Mouse (Mus musculus): ENCODE measurements around the gene Taldo1. TPM values are rescaled to one million over a fixed set of nuclear protein-coding genes. Genes with fewer than 3 reads are reported as not detected.

Taldo1 gene
- polyA plus RNA-seq, 1 experiment from 2014 or later = 225 TPM

DNA sequence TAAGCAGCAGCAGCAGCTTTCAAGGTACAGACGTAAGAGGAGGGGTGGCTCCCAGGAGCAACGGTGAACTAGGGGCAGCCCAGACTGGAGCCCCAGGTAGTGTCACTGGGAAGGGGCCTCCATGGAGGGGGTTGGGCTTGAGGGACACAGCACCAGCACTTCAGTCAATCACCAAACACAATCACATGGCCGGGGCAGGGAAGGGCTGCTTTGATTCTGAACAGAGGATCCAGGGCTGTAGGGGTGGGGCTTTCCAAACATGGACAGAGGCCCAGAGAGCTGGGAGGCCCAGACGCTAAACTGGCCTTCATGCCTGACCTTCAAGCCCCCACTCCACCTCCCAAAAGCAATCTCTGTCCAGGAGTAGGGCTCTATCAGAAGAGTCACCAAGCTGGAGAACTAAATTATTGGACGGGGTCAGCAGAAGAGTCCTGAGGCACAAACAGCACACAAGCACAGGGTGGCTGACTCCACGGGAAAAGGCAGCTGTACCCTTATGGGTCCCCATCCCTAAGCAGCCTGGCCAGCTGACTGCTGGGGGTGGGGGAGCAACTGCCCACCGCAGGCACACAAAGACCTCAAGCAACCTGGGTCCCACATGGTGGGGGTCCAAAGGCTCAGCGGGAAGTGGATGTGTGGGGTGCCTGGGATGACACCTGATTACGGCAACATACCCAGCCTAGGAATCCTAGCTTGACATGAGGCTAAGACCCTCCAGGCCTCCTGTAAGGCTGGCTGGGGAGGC is 38.0 kb downstream of the Taldo1 start:
- H3K36me3 ChIP-seq = peaks cover 8% of the 10 kb centered on the region
- peak overlapping the region; percentile 55 for H3K27ac ChIP-seq
- peak overlapping the region; percentile 54; the same call in 1 of the 2 replicates for H3K4me2 ChIP-seq
- H3K9ac ChIP-seq = 0 out of 2 replicates have a peak overlapping the region, but pooled peaks have one; percentile 27
- peak overlapping the region; percentile 29; the same call in 1 of the 2 replicates for H3K4me3 ChIP-seq
- H3K4me1 ChIP-seq (replicated peaks) = peaks cover 43% of the 10 kb centered on the region
- H3K27me3 ChIP-seq = no peaks in the 10 kb centered on the region
- 45% methylated on average over 9 of the region's 9 CpGs for WGBS
- H3K9me3 ChIP-seq (replicated peaks) = no peaks in the 10 kb centered on the region
- ATAC-seq (replicated peaks; ENCODE audit: insufficient number of reproducible peaks, insufficient read depth, low FRiP score, low read depth) = 0 out of 2 replicates have a peak, but pooled peaks have one; percentile 21

DNA sequence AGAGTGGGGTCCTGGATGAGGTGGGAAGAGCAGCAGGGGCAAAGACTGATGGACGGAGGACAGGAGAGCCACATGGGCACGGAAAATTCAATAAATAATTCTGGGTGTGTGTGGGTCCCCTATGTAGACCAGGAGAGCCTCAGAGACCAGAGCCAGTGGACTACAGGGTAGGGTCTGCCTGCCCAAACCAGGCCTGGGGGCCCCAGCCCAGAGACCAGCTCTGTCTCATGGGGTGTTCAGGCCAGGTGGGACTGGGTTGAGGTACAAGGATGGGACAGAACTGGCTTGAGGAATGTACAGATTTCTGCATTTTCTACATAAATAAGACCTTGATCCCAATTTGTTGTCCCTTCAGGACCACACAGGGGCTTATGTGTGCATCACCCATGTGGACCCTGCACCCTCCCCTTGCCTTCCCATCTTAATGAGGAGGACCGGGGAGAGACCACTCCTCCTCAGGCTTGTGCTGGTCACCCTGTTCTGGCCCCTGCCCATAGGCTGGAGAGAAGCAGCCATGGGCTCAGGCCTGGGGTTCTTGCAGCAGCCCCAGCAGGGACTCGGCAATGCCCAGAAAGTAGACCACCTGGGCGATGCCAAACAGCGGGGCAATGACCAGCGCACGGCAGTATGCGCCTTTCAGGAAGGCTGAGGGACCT is 38.7 kb downstream of the Taldo1 start:
- ATAC-seq (replicated peaks; ENCODE audit: insufficient number of reproducible peaks, insufficient read depth, low FRiP score, low read depth) = no peak
- 92% methylated on average over 9 of the region's 9 CpGs for WGBS

DNA sequence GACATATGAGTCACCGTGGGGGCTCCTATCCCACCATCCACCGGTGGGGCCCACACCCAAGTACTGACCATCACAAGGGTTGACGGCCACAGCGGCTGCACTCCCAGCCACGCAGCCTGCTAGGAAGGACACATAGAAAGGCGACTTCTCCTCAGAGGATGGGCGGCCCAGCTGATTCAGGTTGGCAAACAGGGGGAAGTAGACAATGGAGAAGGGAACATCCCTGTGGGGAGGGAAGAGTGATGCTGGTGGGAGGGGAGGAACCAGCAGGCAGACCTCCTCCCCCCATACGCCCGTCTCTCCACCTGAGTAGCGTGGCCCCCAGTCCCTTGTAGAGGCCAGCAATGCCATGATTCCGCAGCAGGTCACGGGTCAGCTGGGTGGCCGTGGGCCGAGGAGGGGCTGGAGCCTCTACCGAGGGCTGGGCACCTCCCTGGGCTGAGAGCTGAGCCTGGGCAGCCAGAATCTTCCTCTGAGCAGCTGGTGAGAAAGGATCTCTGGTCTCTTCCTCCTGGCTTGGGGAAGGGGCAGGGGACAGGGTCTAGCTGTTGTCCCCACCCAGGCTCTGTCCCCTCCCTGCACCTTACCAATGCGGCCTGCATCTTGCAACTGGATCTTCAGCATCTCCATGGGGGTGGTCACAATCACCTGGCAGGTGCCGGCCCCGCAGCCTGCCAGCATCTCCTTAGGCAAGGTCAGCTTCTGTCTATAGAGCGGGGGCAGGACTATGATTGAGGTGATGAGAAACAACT is 39.6 kb downstream of the Taldo1 start:
- H3K27ac ChIP-seq = no peak overlapping the region
- no peak overlapping the region for H3K4me2 ChIP-seq
- ATAC-seq (replicated peaks; ENCODE audit: insufficient number of reproducible peaks, insufficient read depth, low FRiP score, low read depth) = no peak
- H3K27me3 ChIP-seq = no peaks in the 10 kb centered on the region
- no peak overlapping the region for H3K4me3 ChIP-seq
- H3K36me3 ChIP-seq = peaks cover 8% of the 10 kb centered on the region
- H3K9me3 ChIP-seq (replicated peaks) = no peaks in the 10 kb centered on the region
- peaks cover 54% of the 10 kb centered on the region for H3K4me1 ChIP-seq (replicated peaks)
- 90% methylated on average over 19 of the region's 19 CpGs for WGBS
- no peak overlapping the region for H3K9ac ChIP-seq

More for the DNA sequence above, 38.7 kb downstream of the Taldo1 start:
- Histone ChIP-seq H3K4me3 (no peak overlapping the region), H3K4me2 (no peak overlapping the region), H3K27ac (no peak overlapping the region), H3K9me3 (replicated peaks) (no peaks in the 10 kb centered on the region), H3K36me3 (peaks cover 8% of the 10 kb centered on the region), H3K4me1 (replicated peaks) (peaks cover 48% of the 10 kb centered on the region), H3K9ac (no peak overlapping the region), H3K27me3 (no peaks in the 10 kb centered on the region)

DNA sequence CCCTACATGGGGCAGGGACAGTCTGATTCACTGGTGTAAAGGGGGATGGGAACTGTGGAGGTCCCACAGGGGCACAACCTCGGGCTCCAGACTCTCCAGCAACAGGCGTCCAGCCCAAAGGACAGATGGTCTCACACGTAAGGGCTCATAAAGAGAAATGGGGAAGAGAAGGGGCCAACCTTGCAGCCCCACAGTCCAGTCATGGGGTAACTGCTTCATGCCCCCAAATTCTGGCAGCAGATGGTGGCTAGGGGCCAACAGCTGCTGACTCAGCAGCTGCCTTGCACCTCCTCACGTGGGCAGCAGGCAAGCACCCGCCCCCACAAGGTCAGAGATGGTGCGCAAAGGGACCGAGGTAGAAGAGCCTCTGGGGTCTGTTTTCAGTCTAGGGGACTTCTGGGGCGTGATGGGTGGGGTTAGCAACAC is 40.2 kb downstream of the Taldo1 start:
- Histone ChIP-seq H3K4me3 (no peak overlapping the region), H3K4me2 (no peak overlapping the region), H3K27ac (no peak overlapping the region), H3K4me1 (replicated peaks) (peaks cover 60% of the 10 kb centered on the region), H3K9me3 (replicated peaks) (no peaks in the 10 kb centered on the region), H3K36me3 (peaks cover 8% of the 10 kb centered on the region), H3K27me3 (no peaks in the 10 kb centered on the region), H3K9ac (no peak overlapping the region)
- WGBS = 76% methylated on average over 8 of the region's 8 CpGs
- ATAC-seq (replicated peaks; ENCODE audit: insufficient number of reproducible peaks, insufficient read depth, low FRiP score, low read depth) = no peak

DNA sequence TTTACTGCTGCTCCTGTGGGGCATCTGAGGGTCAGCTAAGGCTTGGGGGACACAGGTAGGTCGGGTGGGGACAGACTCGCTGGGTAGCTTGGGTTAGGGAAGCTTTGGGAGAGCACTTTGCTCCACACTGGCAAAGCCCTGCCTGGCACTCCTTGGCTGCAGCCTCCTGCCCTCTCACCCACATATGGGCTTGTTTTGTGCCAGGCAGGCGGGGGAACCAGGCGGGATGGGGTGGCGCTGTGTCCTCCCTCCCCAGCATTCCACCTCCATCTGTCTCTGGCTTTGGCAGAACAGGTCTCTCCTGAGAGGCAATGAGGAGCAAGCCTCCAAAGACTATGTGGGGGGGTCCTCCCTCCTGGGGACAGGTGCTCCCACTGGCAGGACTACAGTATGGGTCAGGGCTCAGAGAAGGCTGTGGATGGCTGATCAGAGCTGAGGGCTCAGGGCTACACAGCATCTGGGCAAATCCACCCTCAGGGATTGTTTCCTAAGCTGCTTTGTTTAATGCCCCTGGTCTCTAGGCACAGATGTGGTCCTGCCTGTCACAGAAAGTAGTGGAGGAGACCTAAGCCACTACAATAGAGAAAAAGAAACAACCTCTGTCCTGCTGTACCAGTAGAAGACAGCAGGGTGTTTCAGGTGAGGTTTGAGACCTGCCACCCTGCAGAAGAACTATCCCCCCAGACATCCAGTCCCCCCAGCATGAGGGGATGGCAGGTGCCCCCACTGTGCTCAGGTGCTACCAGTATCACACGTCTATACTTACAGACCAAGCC is 40.9 kb downstream of the Taldo1 start:
- Histone ChIP-seq H3K36me3 (peaks cover 8% of the 10 kb centered on the region), H3K9me3 (replicated peaks) (no peaks in the 10 kb centered on the region), H3K27me3 (no peaks in the 10 kb centered on the region), H3K4me2 (no peak overlapping the region), H3K9ac (no peak overlapping the region), H3K4me3 (no peak overlapping the region), H3K27ac (no peak overlapping the region), H3K4me1 (replicated peaks) (peaks cover 64% of the 10 kb centered on the region)
- 88% methylated on average over 6 of the region's 6 CpGs for WGBS
- no peak for ATAC-seq (replicated peaks; ENCODE audit: insufficient number of reproducible peaks, insufficient read depth, low FRiP score, low read depth)

DNA sequence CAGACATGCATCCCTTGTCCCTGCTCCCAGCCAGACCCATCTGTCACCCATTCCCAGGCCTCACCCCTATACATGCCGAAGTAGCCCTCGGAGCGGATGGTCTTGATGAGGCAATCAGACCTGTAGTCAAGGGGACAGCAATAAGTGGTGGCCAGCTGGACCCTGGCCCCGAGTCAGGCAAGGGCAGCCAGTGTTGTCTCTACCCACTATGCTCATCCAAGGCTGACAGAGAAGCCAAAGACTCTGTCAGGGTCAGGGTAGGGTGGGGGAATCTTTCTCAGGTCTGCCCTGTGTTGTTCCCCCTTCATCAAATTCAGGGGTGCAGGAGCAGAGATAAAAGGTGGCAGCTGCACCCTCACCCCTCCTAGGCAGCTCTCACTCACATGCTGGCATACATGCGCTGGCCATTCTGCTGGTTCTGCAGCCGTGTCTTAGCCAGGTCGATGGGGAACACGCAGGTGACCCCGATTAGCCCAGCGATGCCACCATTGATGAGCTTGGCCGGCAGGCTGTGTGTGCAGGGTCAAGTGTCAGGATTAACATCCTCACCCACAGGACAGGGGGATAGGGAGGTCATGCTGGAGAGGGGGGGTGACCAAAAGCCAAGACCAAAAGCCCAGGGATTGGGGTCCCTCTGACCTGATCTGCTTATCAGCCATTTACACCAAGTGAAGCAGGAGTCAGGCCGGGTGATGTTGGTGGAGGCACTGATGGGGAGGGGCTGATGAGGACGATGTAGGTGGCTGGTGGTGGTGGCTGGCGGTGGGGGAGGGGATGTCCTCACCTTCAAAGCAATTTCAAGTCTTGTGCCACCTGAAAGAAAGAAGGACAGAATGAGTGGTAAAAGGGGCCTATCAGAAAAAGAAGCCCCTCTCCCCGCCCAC is 41.8 kb downstream of the Taldo1 start:
- no peaks in the 10 kb centered on the region for H3K9me3 ChIP-seq (replicated peaks)
- peak overlapping the region; percentile 58 for H3K4me3 ChIP-seq
- H3K36me3 ChIP-seq = peaks cover 14% of the 10 kb centered on the region
- WGBS = 74% methylated on average over 15 of the region's 15 CpGs
- no peak overlapping the region for H3K27ac ChIP-seq
- H3K9ac ChIP-seq = peak overlapping the region; percentile 61
- no peak for ATAC-seq (replicated peaks; ENCODE audit: insufficient number of reproducible peaks, insufficient read depth, low FRiP score, low read depth)
- H3K27me3 ChIP-seq = no peaks in the 10 kb centered on the region
- peak overlapping the region; percentile 86 for H3K4me2 ChIP-seq
- H3K4me1 ChIP-seq (replicated peaks) = peaks cover 58% of the 10 kb centered on the region

DNA sequence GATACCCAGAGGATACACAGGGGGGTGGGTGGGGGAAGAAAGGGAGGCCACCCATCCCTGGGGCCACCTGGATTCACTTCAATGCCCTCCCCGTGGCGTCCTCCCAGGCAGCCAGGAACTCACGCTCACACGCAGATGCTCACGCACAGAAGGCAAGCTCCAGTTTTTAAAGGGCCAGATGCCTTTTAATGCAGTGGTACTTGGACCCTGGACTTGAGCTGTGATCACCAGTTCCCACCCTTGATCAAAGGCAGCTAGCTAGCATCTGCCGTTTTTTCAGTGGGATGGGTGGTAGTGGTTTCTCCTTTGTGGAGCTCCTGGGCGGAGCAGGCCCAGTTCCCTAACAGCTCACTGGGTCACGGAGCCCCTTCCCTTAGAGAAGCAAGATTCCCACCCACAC is 42.5 kb downstream of the Taldo1 start:
- H3K36me3 ChIP-seq = peaks cover 22% of the 10 kb centered on the region
- peak overlapping the region; percentile 61 for H3K9ac ChIP-seq
- 12% methylated on average over 8 of the region's 8 CpGs for WGBS
- H3K4me2 ChIP-seq = peak overlapping the region; percentile 86
- no peaks in the 10 kb centered on the region for H3K27me3 ChIP-seq
- H3K9me3 ChIP-seq (replicated peaks) = no peaks in the 10 kb centered on the region
- H3K27ac ChIP-seq = peak overlapping the region; percentile 69
- no peak for ATAC-seq (replicated peaks; ENCODE audit: insufficient number of reproducible peaks, insufficient read depth, low FRiP score, low read depth)
- H3K4me1 ChIP-seq (replicated peaks) = peaks cover 51% of the 10 kb centered on the region
- peak overlapping the region; percentile 58 for H3K4me3 ChIP-seq

DNA sequence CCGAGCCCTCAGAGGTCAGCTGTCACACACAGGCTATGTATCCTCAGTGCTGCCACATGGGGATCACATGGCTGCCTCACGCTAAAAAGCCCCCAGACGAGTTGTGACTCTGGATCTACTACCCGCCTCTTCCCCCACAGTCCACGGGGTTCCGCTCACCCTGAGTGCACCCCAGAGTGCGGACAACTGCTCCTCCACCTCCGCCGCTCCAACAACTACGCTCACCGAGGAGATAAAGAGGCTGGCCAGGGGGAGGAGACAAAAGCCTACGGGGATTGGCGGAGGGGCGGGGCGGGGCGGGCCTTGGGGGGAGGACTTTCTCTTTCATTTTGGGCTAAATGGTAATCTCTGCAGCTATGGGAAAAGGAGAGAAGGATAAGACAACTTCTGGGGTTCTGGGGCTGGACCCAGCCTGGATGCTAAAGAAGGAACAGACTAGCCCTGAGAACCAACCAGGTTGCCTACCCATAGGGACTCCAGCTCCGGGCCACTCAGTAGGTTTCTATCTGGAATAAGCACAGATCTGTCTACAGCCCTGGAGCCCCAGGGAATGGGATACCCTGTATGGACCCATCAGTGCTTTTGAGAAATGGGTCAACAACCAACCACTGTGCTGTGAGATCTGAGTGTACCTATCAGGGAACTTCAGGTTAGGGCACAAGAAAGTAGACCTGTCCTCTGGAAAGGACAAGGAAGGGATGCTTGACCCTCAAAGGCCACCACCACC is 43.3 kb downstream of the Taldo1 start:
- Histone ChIP-seq H3K4me3 (peak overlapping the region; percentile 58), H3K27me3 (no peaks in the 10 kb centered on the region), H3K27ac (peak overlapping the region; percentile 69), H3K9me3 (replicated peaks) (no peaks in the 10 kb centered on the region), H3K4me2 (peak overlapping the region; percentile 86), H3K9ac (peak overlapping the region; percentile 61), H3K36me3 (peaks cover 22% of the 10 kb centered on the region), H3K4me1 (replicated peaks) (peaks cover 43% of the 10 kb centered on the region)
- ATAC-seq (replicated peaks; ENCODE audit: insufficient number of reproducible peaks, insufficient read depth, low FRiP score, low read depth) = 0 out of 2 replicates have a peak, but pooled peaks have one; percentile 11
- WGBS = 4% methylated on average over 17 of the region's 17 CpGs

DNA sequence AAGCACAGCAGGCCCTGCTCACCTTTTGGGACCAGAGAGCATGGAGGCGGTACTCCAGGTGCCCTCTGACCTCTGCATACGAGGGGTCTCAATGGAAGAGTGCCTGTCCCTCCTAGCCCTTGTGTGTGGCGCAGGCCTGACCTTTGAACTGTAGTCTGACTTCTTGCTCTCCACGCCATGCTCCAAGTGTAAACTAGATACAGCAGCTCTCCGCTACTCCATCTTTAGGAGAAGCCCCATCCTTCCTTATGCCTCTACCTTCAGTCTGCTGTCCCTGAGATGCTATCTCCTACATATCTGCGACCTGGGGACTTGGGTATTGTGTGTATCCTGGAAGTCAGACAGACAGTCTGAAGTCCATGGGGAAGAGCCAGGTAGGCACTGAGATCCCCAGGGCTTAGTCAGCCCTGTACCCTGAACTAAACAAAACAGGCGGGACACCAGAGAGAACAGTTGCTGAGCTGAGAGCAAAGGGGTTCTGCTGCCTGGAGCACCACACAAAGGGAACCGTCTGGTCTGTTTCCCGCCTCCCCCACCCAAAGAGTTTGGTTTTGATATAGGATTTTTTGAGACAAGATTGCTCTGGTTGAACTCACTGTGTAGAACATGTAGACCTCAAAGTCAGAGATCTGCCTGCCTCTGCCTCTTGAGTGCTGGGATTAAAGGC is 44.0 kb downstream of the Taldo1 start:
- Histone ChIP-seq H3K9me3 (replicated peaks) (no peaks in the 10 kb centered on the region), H3K4me3 (no peak overlapping the region), H3K27ac (no peak overlapping the region), H3K36me3 (peaks cover 22% of the 10 kb centered on the region), H3K4me1 (replicated peaks) (peaks cover 47% of the 10 kb centered on the region), H3K27me3 (no peaks in the 10 kb centered on the region), H3K4me2 (peak overlapping the region; percentile 86), H3K9ac (no peak overlapping the region)
- ATAC-seq (replicated peaks; ENCODE audit: insufficient number of reproducible peaks, insufficient read depth, low FRiP score, low read depth) = no peak
- 83% methylated on average over 9 of the region's 9 CpGs for WGBS

Data from heart, embryonic 15.5 days (tissue).